Mouse (Mus musculus): ENCODE measurements around the gene Pawr. TPM values are rescaled to one million over a fixed set of nuclear protein-coding genes. Genes with fewer than 3 reads are reported as not detected.
"Not testable (repeated sequence)": the region's sequence is repeated elsewhere in the genome, so short reads cannot be mapped to it uniquely, and the experiment has no call there.

The Pawr gene
- polyA plus RNA-seq, 1 experiment from 2014 or later, result 7.2 TPM

DNA sequence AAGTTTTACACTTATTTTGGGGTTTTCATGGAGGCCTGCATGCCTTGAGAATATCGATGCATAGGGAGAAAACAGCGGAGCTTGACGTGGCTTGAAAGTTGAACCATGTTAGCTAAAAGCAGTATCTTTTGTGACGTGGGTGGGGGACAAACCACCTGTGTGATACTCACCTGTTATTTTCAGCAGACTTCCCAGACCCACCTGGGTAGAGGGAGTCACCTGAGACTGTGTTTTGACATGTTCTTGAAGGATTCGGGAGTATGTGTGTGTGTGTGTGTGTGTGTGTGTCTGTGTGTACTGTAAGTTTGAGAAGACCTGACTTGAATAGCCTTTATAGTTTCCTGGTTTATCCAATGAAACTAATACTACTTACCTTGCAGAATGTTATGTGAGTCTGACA is 7.2 kb downstream of the Pawr start:
- Histone ChIP-seq H3K4me1 (replicated peaks) (peaks cover 5% of the 10 kb centered on the region), H3K9me3 (replicated peaks) (no peaks in the 10 kb centered on the region), H3K27me3 (no peaks in the 10 kb centered on the region), H3K36me3 (no peaks in the 10 kb centered on the region), H3K9ac (no peak overlapping the region), H3K27ac (no peak overlapping the region), H3K4me3 (no peak overlapping the region), H3K4me2 (no peak overlapping the region)
- ATAC-seq (replicated peaks; ENCODE audit: insufficient number of reproducible peaks, insufficient read depth, low FRiP score, low read depth), result no peak
- 88% methylated on average over 5 of the region's 5 CpGs for WGBS

DNA sequence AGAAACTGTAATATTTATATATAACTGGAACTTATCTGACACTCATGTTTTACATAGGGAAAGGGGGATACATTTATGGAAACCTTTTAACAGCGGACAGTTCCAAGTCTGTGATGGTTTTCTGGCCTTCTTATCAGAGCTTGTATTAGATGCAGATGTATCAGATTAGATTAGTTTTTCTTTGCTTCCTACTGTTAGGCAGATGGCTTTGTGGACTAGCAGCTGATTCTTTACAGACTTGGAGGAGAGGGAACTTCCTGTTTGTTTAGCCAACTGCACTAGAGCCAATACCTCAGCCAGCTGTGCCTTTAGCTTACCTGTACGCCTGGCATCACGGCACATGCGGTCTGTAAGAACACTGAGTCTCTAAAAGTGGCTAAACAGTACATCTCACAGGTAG is 8.0 kb downstream of the Pawr start:
- no peak for ATAC-seq (replicated peaks; ENCODE audit: insufficient number of reproducible peaks, insufficient read depth, low FRiP score, low read depth)
- H3K27me3 ChIP-seq, result no peaks in the 10 kb centered on the region
- no peaks in the 10 kb centered on the region for H3K36me3 ChIP-seq
- H3K9ac ChIP-seq, result no peak overlapping the region
- peaks cover 3% of the 10 kb centered on the region; the same call in 1 of the 2 replicates for H3K4me1 ChIP-seq (replicated peaks)
- 88% methylated on average over 4 of the region's 4 CpGs for WGBS
- H3K9me3 ChIP-seq (replicated peaks), result no peaks in the 10 kb centered on the region
- no peak overlapping the region for H3K4me3 ChIP-seq
- no peak overlapping the region for H3K4me2 ChIP-seq
- no peak overlapping the region for H3K27ac ChIP-seq

DNA sequence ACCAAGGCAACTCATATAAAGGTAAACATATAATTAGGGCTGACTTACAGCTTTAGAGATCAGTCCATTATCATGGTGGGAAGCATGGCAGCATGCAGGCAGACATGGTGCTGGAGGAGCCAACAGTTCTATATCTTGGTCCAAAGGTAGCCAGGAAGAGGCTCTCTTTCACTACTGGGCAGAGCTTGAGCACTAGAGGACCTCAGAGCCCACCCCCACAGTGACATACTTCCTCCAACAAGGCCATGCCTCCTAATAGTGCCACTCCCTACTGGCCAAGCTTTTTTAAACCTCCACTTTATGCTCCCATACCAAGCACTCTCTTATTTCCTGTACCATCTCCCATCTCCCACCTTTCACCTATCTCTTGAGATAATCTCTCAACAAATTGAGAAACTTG is 11.8 kb downstream of the Pawr start:
- no peak overlapping the region for H3K27ac ChIP-seq
- ATAC-seq (replicated peaks; ENCODE audit: insufficient number of reproducible peaks, insufficient read depth, low FRiP score, low read depth), result no peak
- H3K9ac ChIP-seq, result no peak overlapping the region
- H3K9me3 ChIP-seq (replicated peaks), result no peaks in the 10 kb centered on the region
- H3K27me3 ChIP-seq, result no peaks in the 10 kb centered on the region
- no peaks in the 10 kb centered on the region for H3K36me3 ChIP-seq
- H3K4me2 ChIP-seq, result no peak overlapping the region
- no peaks in the 10 kb centered on the region for H3K4me1 ChIP-seq (replicated peaks)
- no peak overlapping the region for H3K4me3 ChIP-seq

DNA sequence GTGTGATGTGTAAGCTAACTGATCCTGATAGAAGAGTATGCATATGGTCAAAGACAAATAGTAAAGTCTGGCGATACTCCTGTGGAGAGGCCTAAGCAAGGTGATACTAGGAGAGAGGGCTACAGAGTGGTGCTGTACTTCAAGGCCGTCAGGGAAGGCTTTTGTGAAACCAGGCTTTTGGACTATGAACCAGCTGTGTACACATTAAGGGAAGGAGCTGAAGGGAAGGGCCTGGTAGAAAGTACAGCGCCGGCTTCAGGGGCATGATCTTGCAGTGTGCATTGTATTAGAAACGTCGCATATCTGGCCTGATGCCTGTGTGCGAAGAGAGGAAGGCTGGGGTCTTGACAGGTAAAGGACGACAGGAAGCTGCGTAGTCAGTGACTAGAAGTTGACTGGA is 13.2 kb downstream of the Pawr start:
- H3K36me3 ChIP-seq, result no peaks in the 10 kb centered on the region
- ATAC-seq (replicated peaks; ENCODE audit: insufficient number of reproducible peaks, insufficient read depth, low FRiP score, low read depth), result no peak
- WGBS, result 92% methylated on average over 9 of the region's 9 CpGs
- H3K4me1 ChIP-seq (replicated peaks), result peaks cover 3% of the 10 kb centered on the region
- no peaks in the 10 kb centered on the region for H3K9me3 ChIP-seq (replicated peaks)
- H3K27ac ChIP-seq, result no peak overlapping the region
- no peak overlapping the region for H3K9ac ChIP-seq
- H3K4me2 ChIP-seq, result no peak overlapping the region
- H3K27me3 ChIP-seq, result no peaks in the 10 kb centered on the region
- H3K4me3 ChIP-seq, result no peak overlapping the region

DNA sequence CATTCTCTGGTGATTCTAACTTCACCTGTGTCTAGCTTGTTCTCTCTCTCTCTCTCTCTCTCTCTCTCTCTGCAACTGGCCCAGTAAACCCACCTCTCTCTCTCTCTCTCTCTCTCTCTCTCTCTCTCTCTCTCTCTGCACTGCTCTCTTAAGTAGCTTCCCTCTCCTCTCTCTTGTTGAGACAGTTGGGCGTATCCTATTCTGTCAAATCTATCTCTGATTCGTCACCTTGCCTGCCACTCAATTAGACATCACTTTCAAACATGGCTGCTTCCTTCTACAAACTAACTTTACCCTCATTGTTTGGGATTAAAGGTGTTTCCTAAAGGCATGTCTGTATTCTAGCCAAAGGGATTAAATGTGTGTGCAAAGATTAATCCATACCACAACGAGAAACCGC is 14.4 kb downstream of the Pawr start:
- H3K27me3 ChIP-seq; H3K4me3 ChIP-seq; H3K36me3 ChIP-seq; H3K9me3 ChIP-seq (replicated peaks); H3K4me2 ChIP-seq; H3K9ac ChIP-seq; ATAC-seq (replicated peaks; ENCODE audit: insufficient number of reproducible peaks, insufficient read depth, low FRiP score, low read depth); H3K27ac ChIP-seq; H3K4me1 ChIP-seq (replicated peaks): not testable (repeated sequence)
- 90% methylated on average over 4 of the region's 4 CpGs for WGBS

DNA sequence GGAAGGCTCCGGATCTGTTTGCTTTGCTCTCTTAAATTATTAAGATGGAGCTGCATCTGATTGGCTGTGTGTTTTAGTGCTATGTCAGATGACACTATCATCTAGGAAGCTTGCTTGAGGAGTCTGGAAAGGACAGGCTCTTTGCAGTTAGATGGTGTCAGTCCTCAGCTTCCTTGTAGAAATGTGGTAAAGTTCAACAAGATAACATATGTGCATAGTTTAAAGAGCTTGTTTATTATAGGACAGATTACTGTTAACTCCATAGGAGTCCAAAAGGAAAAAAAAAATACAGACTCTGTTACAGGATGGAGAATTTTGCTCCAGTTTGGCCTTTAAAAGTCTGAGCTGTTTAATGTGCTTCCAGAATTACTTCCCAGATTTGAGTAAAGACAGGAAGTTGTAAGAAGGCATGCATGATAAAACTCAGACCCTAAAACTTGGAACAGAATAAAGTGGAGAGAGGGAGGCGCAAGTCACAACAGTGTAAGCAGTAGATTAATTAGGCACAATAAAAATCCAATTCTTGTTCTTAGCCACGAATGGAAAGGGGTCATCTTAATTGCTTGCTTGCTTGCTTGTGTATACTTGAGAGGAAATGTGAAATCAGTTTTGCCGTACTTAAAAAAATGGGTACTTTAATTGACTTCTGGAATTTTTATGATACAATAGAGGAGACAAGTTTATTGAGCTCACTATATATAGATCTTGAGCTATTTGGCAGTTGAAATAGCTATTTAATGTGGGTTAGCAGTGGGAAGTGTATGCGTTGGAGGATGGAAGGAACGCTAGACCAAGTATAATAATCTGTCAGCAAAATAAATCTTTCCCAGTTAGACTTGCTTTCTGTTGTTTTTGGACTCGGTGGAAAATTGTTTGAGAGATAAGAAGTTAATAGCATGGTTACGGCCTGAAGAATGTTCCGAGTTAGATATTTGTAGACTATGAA is 18.5 kb downstream of the Pawr start:
- 61% methylated on average over 9 of the region's 9 CpGs for WGBS
- no peak overlapping the region for H3K4me2 ChIP-seq
- ATAC-seq (replicated peaks; ENCODE audit: insufficient number of reproducible peaks, insufficient read depth, low FRiP score, low read depth), result no peak
- H3K27ac ChIP-seq, result peak overlapping the region; percentile 29; the same call in 1 of the 2 replicates
- H3K4me3 ChIP-seq, result no peak overlapping the region
- H3K4me1 ChIP-seq (replicated peaks), result peaks cover 11% of the 10 kb centered on the region
- H3K27me3 ChIP-seq, result no peaks in the 10 kb centered on the region
- no peaks in the 10 kb centered on the region for H3K36me3 ChIP-seq
- no peaks in the 10 kb centered on the region for H3K9me3 ChIP-seq (replicated peaks)
- no peak overlapping the region for H3K9ac ChIP-seq

DNA sequence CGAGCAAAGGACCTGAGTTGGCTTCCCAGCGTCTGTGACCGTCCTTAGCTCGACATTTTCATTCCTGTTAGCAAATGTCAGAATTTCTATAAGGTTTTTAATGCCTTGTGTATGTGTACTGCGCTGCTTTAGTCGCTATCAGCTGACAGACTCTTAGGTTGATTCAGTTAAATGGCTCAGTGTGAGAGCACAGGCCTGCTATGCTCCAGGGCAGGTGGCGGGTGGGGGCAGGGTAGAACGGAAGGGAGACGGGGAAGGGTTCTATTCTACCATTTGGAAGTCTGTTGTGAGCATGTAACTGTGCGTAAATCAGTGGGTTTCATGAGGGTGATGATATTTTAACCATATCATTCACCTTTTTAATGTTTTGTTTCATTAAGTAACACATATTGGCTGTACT is 21.0 kb downstream of the Pawr start:
- WGBS, result 85% methylated on average over 10 of the region's 10 CpGs
- ATAC-seq (replicated peaks; ENCODE audit: insufficient number of reproducible peaks, insufficient read depth, low FRiP score, low read depth), result no peak
- no peak overlapping the region for H3K4me3 ChIP-seq

DNA sequence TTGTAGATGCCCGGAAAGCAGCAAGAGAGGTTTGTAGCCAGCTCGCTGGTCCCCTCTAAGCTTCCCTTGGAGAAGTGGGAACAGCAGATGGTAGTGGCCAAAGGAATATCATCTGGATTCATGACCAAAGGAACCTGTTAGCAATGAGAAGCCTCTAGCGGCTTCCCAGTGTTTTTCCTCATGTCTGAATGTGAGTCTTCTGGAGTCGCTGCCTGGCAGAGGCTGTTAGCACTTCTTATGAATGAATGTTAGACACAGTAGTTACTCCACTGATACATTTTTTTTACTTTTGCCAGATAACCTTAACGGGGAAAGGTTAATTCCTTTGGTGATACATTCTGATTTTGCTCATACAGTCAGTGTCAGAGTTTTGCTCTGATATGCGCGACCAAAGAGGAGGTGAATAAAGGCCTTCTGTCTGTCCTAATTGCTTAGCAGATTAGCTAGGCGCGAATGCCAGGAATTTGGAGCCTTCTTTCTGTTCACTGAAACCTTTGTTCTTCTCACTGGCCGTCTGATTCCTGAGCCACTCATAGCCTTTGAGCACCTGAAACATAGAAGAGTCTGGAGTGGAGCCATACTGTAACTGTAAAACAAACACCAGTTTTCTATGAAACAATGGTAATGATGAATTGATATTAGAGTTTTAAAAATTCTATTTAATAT is 22.9 kb downstream of the Pawr start:
- Histone ChIP-seq H3K27ac (no peak overlapping the region), H3K27me3 (no peaks in the 10 kb centered on the region), H3K4me1 (replicated peaks) (peaks cover 15% of the 10 kb centered on the region), H3K4me3 (no peak overlapping the region), H3K36me3 (no peaks in the 10 kb centered on the region), H3K4me2 (no peak overlapping the region), H3K9ac (no peak overlapping the region), H3K9me3 (replicated peaks) (no peaks in the 10 kb centered on the region)
- WGBS, result 34% methylated on average over 10 of the region's 10 CpGs
- no peak for ATAC-seq (replicated peaks; ENCODE audit: insufficient number of reproducible peaks, insufficient read depth, low FRiP score, low read depth)

More for the DNA sequence above, 21.0 kb downstream of the Pawr start:
- Histone ChIP-seq H3K27ac (no peak overlapping the region), H3K9ac (no peak overlapping the region), H3K4me1 (replicated peaks) (peaks cover 15% of the 10 kb centered on the region), H3K27me3 (no peaks in the 10 kb centered on the region), H3K9me3 (replicated peaks) (no peaks in the 10 kb centered on the region), H3K36me3 (no peaks in the 10 kb centered on the region), H3K4me2 (no peak overlapping the region)

DNA sequence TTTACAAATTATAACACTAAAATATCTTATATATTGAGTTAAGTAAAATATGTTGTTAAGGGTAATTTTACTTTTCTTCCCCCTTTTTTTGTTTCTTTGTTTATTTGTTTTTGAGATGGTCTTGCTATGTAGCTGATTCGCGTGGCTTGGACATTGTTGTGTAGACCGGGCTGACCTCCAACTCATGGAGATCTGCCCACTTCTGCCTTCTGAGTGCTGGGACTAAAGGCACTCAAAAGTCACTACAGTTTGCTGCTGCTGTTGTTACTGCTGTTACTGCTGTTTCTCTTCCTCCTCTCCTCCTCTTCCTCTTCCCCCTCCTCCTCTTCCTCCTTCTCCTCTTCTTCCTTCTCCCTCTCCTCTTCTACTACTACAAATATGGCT is 23.5 kb downstream of the Pawr start:
- Histone ChIP-seq H3K27ac (no peak overlapping the region), H3K9ac (no peak overlapping the region), H3K4me1 (replicated peaks) (peaks cover 15% of the 10 kb centered on the region; the same call in 1 of the 2 replicates), H3K9me3 (replicated peaks) (no peaks in the 10 kb centered on the region), H3K4me3 (no peak overlapping the region), H3K36me3 (no peaks in the 10 kb centered on the region), H3K27me3 (no peaks in the 10 kb centered on the region), H3K4me2 (no peak overlapping the region)
- no peak for ATAC-seq (replicated peaks; ENCODE audit: insufficient number of reproducible peaks, insufficient read depth, low FRiP score, low read depth)
- 74% methylated on average over 3 of the region's 3 CpGs for WGBS

DNA sequence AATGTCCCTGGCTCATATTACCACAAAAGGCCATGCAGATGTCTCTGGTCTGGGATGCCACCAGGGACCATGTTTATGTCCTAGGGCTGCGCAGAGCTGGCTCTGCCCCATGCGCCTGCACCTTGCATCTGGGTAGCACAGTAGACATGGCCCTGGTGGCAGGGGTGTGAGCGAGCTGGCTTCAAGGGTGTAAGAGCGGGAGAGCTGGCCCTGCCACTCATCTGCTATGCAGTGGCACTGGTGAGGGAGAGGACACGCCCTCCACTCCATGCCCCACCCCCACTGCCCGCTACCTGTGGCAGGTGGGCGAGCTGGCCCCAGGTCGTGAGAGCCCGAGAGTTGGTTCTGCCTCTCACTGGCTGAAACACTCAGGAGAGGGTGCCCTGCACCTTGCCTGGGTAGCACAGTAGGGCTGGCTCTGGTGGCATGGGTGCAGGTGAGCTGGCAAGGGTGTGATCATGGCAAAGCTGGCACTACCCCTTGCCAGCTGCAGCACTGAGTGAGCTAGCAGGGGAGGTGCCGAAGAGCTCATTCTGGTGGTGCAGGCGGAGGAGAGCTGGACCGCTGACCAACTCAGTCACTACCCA is 24.8 kb downstream of the Pawr start:
- Histone ChIP-seq H3K4me2 (no peak overlapping the region), H3K4me3 (no peak overlapping the region), H3K9me3 (replicated peaks) (no peaks in the 10 kb centered on the region), H3K9ac (no peak overlapping the region), H3K4me1 (replicated peaks) (peaks cover 15% of the 10 kb centered on the region; the same call in 1 of the 2 replicates), H3K27ac (no peak overlapping the region), H3K27me3 (no peaks in the 10 kb centered on the region), H3K36me3 (no peaks in the 10 kb centered on the region)
- peak; percentile 39; the same call in 1 of the 2 replicates for ATAC-seq (replicated peaks; ENCODE audit: insufficient number of reproducible peaks, insufficient read depth, low FRiP score, low read depth)
- WGBS, result 91% methylated on average over 12 of the region's 12 CpGs

DNA sequence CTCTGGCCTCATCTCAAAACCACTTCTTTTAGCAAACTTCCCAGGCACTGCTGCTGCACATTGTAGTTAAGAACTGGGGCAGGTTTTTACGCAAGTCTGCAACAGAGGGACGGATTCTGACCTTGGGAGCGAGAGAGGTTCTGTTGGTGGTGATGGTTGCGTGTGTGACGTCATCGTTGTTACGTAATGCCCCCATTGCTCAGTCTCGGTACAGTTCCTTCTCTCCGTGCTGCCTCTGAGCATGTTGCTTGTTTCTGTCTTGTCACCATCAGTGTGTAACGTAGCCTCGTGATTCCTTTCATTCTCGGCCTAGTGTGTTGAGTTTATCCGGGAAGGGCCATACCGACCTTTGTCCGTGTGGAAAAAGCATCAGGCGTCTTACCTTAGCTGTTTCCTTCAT is 28.1 kb downstream of the Pawr start:
- Histone ChIP-seq H3K4me2 (no peak overlapping the region), H3K27me3 (no peaks in the 10 kb centered on the region), H3K4me1 (replicated peaks) (peaks cover 14% of the 10 kb centered on the region), H3K36me3 (no peaks in the 10 kb centered on the region), H3K4me3 (no peak overlapping the region), H3K9ac (no peak overlapping the region), H3K9me3 (replicated peaks) (no peaks in the 10 kb centered on the region), H3K27ac (no peak overlapping the region)
- WGBS, result 69% methylated on average over 16 of the region's 16 CpGs
- no peak for ATAC-seq (replicated peaks; ENCODE audit: insufficient number of reproducible peaks, insufficient read depth, low FRiP score, low read depth)
